Mouse (Mus musculus) CH12.LX (cell line): ENCODE data around the gene Skp2.

Experiments
- CHD2 ChIP-seq: IDR thresholded peaks from 2 replicates; pipeline ENCODE4 v1.6.1; 2011; ENCODE audit warnings: low read length, improper control_type of control experiment
- CTCF ChIP-seq, 2 experiments: IDR thresholded peaks in 1 of 2; conservative IDR thresholded peaks in 1 of 2; 2 replicates each; pipeline ENCODE4 v1.5.1; 2011 to 2012; ENCODE audit warnings: low read depth in 2 of 2, low read length in 2 of 2, improper control_type of control experiment in 1 of 2, inconsistent platforms in 1 of 2, mild to moderate bottlenecking in 1 of 2, moderate library complexity in 1 of 2
- EP300 ChIP-seq: IDR thresholded peaks from 2 replicates; pipeline ENCODE4 v1.6.1; 2011; ENCODE audit warnings: low read length, improper control_type of control experiment
- MAFK ChIP-seq: IDR thresholded peaks from 2 replicates; pipeline ENCODE4 v1.6.1; 2011; ENCODE audit warnings: low read length, improper control_type of control experiment; ENCODE audit not compliant: insufficient replicate concordance
- MXI1 ChIP-seq: IDR thresholded peaks from 2 replicates; pipeline ENCODE4 v1.6.1; 2011; ENCODE audit warnings: mild to moderate bottlenecking, low read depth, low read length, improper control_type of control experiment
- MYC ChIP-seq: IDR thresholded peaks from 2 replicates; pipeline ENCODE4 v1.6.1; 2011; ENCODE audit warnings: low read depth, mild to moderate bottlenecking, improper control_type of control experiment, low read length
- NRF1 ChIP-seq: IDR thresholded peaks from 2 replicates; pipeline ENCODE4 v1.6.1; 2014; ENCODE audit warnings: low read depth, mild to moderate bottlenecking, inconsistent platforms, low read length, improper control_type of control experiment, moderate library complexity
- POLR2A ChIP-seq: IDR thresholded peaks from 2 replicates; pipeline ENCODE4 v1.6.1; 2011; ENCODE audit warnings: low read depth, mild to moderate bottlenecking, improper control_type of control experiment, low read length
- TCF12 ChIP-seq: IDR thresholded peaks from 2 replicates; pipeline ENCODE4 v1.6.1; 2014; ENCODE audit warnings: low read depth, mild to moderate bottlenecking, inconsistent platforms, low read length, improper control_type of control experiment
- ZNF384 ChIP-seq: IDR thresholded peaks from 2 replicates; pipeline ENCODE4 v1.6.1; 2012; ENCODE audit warnings: low read depth, low read length, improper control_type of control experiment, inconsistent platforms

- TF ChIP-seq CTCF (conservative IDR thresholded peaks at IDR 0.05 in 1 of 2, IDR thresholded peaks at IDR 0.05 in 1 of 2; ENCODE audit: low read depth in 2 of 2, low read length in 2 of 2) (no peak), MAFK (no peak), POLR2A (no peak), MYC (no peak), CHD2 (no peak), MXI1 (no peak), TCF12 (no peak), EP300 (no peak), ZNF384 (no peak), NRF1 (no peak)
Measured at GRCm38 (mm10) chr15:9074671-9075070, 80.6 kb downstream of the Skp2 start.
